Mouse (Mus musculus) CH12.LX (cell line): ENCODE measurements around the gene Smtn.

Experiments
- BHLHE40 ChIP-seq: IDR thresholded peaks from 2 replicates; pipeline ENCODE4 v1.6.1; 2011; ENCODE audit warnings: mild to moderate bottlenecking, low read depth, low read length, improper control_type of control experiment
- CTCF ChIP-seq, 2 experiments: IDR thresholded peaks in 1 of 2; conservative IDR thresholded peaks in 1 of 2; 2 replicates each; pipeline ENCODE4 v1.5.1; 2011 to 2012; ENCODE audit warnings: low read depth in 2 of 2, low read length in 2 of 2, improper control_type of control experiment in 1 of 2, inconsistent platforms in 1 of 2, mild to moderate bottlenecking in 1 of 2, moderate library complexity in 1 of 2
- GABPA ChIP-seq: IDR thresholded peaks from 2 replicates; pipeline ENCODE4 v1.6.1; 2012; ENCODE audit warnings: low read depth, low read length, improper control_type of control experiment, inconsistent platforms; ENCODE audit not compliant: insufficient replicate concordance
- MAX ChIP-seq: IDR thresholded peaks from 2 replicates; pipeline ENCODE4 v1.6.1; 2011; ENCODE audit warnings: low read length, improper control_type of control experiment
- MYC ChIP-seq: IDR thresholded peaks from 2 replicates; pipeline ENCODE4 v1.6.1; 2011; ENCODE audit warnings: low read depth, mild to moderate bottlenecking, improper control_type of control experiment, low read length
- POLR2A ChIP-seq: IDR thresholded peaks from 2 replicates; pipeline ENCODE4 v1.6.1; 2011; ENCODE audit warnings: low read depth, mild to moderate bottlenecking, improper control_type of control experiment, low read length
- TCF12 ChIP-seq: IDR thresholded peaks from 2 replicates; pipeline ENCODE4 v1.6.1; 2014; ENCODE audit warnings: low read depth, mild to moderate bottlenecking, inconsistent platforms, low read length, improper control_type of control experiment
- USF1 ChIP-seq: IDR thresholded peaks from 2 replicates; pipeline ENCODE4 v1.6.1; 2014; ENCODE audit warnings: low read depth, mild to moderate bottlenecking, inconsistent platforms, low read length, improper control_type of control experiment
- ZNF384 ChIP-seq: IDR thresholded peaks from 2 replicates; pipeline ENCODE4 v1.6.1; 2012; ENCODE audit warnings: low read depth, low read length, improper control_type of control experiment, inconsistent platforms

- TF ChIP-seq TCF12 (no peak), CTCF (conservative IDR thresholded peaks at IDR 0.05 in 1 of 2, IDR thresholded peaks at IDR 0.05 in 1 of 2; ENCODE audit: low read depth in 2 of 2, low read length in 2 of 2) (no peak), MAX (no peak), MYC (no peak), GABPA (no peak), ZNF384 (no peak), POLR2A (no peak), USF1 (no peak), BHLHE40 (no peak)
These were observed 37.8 kb upstream of the Smtn start for GRCm38 (mm10) chr11:3578050-3578725.
